Mouse (Mus musculus): ENCODE data around the gene Tmsb15l.
"Not testable (repeated sequence)": the region's sequence is repeated elsewhere in the genome, so short reads cannot be mapped to it uniquely, and the experiment has no call there.

Tmsb15l gene

DNA sequence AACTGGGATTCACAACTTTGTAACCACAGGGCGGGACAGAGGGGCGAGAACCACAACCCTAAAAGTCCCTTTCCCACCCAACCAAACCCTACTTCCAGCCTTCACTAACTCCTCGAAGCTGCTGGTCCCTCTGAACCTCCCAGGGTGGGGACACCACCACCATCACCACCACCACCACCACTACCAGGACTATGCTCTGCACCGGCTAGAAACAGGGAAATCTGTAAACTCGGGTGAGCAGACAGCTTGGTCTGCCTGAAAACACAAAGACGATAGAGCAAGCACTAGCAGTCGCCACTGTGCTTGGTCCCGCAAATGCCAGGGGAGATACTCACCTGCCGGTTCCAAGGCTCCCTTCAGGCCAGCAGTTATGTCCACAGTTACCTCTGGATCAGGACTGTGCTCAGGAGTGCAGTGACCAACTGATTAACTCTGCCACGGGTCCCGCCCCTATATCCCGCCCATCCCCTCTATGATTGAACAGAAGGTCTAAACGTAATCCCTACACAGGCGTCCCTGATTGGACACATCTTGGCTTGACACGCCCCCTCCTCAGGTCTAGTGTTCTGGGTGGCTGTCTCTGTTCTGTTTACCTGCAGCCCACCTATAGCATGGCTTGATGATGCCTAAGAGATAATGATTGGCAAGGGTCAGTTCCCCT is at the start of gene Tmsb15l, which contains the start of gene Tmsb15b1:
Tmsb15l (minus strand) TSS at position 446 of the 661 bp plus-strand sequence.
Tmsb15b1 (minus strand) TSS at position 451 of the 661 bp plus-strand sequence.
- peak; percentile 100 for ATAC-seq (ENCODE audit: insufficient number of reproducible peaks, low FRiP score, low TSS enrichment)

DNA sequence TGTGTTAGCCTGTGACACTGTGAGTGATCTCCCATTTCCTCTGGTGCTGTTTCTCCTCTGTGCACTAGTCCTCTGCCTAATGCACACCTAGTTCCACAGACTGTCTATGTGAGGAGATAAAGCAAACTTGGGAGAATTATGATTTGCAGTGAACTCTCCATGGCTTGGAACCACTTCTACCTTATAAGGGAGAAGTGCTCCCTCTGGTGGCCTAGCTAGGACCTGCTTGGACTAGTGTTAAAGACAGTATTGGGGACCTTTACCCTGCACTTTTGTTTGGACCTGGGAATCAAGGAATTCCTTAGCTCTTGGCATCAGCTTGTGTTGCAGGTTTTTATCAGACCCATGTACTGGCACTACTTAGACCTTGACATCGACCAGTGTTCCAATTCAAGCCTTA is 42.6 kb upstream of the Tmsb15l start:
- ATAC-seq (ENCODE audit: insufficient number of reproducible peaks, low FRiP score, low TSS enrichment), result peak; percentile 61; the same call in 1 of the 2 replicates

DNA sequence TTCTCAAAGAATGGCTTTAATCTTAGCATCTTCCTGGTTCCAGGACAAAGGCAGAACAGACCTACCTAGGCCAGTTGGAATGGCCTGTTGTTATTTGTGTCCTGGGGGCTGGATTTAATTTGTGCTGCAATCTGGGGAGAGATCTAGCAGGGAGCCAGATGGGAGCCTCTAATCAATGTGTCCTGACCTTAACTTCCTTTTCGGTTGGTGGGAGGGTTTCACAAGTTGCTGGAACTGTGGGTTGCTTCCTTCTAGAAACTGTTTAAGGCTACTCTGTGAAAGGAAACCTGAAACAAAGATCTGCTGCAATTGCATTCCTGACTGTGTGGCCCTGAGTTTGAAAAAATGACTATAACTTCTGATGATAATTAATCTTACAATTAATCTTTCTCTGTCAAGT is 41.0 kb upstream of the Tmsb15l start:
- no peak for ATAC-seq (ENCODE audit: insufficient number of reproducible peaks, low FRiP score, low TSS enrichment)

DNA sequence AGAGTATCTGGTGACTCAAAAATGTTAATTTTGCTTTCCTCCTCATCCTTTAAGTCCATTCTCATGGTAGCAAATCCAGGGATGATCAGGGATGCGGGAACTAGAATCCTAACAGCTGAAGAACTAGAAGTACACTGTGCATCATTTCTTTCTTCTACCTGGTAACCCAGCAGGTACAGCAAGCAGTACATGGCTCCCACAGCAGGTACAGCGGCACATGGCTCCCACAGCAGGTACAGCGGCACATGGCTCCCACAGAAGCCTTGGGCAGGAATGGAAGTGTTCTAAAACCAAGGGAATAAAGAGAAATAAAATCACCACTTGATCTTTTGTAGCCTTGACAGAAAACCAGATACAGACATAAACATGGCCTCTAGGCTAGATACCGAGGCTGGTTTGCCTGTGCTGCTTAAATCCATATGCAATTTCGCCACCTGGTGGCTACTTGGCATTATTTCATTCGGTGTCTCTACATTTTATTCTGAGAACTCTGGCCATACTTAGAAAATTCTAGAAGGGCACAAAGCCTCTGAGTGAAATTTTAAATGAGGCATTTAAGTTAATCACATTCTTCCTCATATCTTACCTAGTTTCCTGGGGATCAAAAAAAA is 38.5 kb upstream of the Tmsb15l start:
- ATAC-seq (ENCODE audit: insufficient number of reproducible peaks, low FRiP score, low TSS enrichment), result peak; percentile 79

DNA sequence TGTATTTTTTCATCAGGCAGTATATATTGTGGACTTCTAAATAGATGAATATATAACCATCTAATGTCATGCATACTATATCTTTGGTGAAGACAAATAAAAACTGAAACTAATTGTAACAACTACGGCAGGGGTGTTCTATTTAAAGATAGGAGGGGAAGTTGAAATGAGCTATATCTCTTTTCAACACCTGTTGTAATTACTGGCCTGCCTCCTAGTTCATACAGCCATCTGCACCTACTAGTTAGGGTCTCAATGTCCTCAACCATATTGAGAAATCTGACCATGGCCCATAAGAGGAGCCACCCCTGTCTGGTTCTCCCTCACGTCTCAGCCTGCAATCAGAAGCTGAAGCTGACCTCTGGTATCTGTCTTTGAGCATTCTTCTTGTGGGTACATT is 19.6 kb upstream of the Tmsb15l start:
- no peak for ATAC-seq (ENCODE audit: insufficient number of reproducible peaks, low FRiP score, low TSS enrichment)

DNA sequence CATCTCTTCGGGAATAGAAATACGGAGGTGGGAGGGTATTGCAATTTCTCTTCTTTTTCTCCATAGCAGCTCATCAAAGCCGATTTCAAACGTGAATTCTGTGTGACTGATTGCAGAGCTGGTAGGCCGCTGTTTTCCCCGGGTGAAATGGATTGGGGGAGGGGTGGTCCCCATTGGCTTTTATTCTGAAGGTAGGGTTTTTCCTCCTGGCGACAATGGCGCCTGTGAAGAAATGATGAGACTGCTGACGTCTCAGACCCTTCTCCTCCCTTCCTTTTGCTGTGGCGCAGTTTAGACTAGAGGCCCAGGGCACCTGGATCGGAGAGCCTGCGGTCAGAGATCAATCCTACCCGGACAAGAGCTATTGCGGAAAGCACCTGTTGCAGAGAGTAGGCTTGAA is 17.0 kb upstream of the Tmsb15l start:
- no peak for ATAC-seq (ENCODE audit: insufficient number of reproducible peaks, low FRiP score, low TSS enrichment)

DNA sequence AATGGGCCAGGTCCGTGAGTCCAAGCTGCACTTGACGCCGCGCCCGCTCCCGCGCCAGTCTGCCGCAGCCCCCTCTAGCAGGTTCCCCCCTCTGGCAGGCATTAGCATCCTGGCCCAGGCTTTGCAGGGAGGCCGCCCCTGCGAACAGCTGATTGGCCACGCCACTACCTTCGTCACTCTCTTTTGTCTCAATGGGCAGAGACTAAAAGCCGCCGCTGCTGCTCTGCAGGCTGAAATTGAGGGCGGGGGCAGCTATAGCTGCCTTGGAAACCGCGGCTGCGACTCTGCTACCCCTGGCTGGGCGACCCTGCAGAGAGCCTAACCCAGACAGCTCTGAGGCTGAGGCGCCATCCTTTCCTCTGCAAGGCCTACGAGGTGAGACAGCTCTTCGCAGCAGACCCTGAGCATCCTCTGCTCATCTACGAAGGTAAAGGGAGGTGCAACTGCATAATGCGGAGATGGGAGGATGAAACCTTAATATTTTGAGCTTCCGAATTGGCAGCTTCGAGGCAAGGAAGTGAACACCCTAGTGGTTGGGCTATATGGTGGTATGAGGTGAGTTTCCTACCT is 16.4 kb upstream of the Tmsb15l start, which contains the start of gene Zcchc18:
Zcchc18 (plus strand) TSS at position 178 of the 570 bp plus-strand sequence.
- peak; percentile 95 for ATAC-seq (ENCODE audit: insufficient number of reproducible peaks, low FRiP score, low TSS enrichment)

DNA sequence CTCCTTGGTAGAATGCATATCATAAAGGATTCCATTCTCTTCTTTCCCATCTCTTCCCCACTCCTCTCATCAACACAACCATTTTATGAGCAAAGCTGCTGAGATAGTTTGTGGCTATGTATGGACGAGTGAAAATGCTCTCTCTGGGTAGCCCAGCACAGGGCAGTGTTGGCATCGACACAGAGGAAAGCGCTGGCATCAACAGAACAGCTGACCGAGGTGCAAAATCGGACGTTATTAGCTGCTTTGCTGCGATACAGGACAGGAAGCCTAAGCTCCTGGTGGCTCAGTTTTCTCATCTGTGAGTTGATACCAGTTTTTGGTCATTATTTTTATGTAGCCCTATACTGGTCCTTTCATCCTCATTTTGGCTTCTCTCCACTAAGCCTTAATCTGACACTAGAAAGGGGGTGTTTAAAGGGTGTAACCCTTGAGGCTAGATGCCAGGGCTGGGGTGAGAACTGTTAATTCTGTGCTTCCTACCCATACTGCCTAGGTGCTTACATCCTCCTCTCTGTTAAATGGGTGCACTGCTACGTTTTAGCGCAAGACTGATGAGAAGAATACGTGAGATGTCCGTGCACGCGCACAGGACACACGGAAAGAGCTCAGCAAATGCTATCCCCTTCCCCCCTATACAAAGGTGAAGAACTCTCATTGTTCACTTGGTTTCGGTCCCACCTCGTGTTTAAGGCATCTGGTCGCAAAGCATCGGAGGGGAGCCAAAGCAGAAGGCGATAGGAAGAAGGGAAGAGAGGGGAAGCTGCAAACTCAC is 15.7 kb upstream of the Tmsb15l start:
- ATAC-seq (ENCODE audit: insufficient number of reproducible peaks, low FRiP score, low TSS enrichment), result peak; percentile 49

DNA sequence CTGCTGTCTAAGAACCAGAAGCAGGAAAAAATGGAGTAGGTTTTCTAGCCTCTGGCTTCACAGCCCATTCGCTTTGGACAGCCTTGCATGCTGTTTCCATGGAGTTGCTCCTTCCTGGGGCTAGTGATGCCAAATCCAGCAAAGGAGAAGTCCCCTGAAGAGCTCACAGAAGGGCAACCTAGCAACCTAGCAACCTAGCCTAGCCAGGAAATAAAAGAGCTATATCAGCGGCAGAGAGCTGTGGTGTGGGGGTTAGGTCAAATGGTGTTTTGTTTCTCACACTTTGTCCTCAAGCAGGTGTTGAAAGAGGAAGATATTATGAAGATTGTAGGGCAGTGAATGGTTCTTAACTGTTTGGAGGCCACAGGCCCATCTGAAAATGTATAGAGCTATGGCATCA is 14.6 kb upstream of the Tmsb15l start:
- ATAC-seq (ENCODE audit: insufficient number of reproducible peaks, low FRiP score, low TSS enrichment), result no peak

DNA sequence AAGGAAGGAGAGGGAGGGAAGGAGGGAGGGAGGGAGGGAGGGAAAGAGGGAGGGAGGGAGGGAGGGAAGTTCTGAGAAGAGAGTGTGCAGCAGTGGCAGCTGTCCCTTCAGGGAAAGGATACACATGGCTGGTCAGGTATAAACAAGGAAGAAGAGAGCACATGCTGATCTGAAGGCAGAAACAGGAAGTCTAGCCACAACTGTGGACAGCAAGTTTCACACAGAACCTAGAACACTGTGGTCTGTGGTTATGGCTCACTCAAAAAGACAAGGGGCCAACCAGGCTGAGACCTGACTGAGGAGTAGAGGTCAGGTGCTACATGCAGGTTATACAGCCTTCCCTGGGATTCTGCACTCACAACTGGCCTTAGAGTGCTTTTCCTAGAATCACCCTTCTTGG is 9.4 kb upstream of the Tmsb15l start:
- no peak for ATAC-seq (ENCODE audit: insufficient number of reproducible peaks, low FRiP score, low TSS enrichment)

DNA sequence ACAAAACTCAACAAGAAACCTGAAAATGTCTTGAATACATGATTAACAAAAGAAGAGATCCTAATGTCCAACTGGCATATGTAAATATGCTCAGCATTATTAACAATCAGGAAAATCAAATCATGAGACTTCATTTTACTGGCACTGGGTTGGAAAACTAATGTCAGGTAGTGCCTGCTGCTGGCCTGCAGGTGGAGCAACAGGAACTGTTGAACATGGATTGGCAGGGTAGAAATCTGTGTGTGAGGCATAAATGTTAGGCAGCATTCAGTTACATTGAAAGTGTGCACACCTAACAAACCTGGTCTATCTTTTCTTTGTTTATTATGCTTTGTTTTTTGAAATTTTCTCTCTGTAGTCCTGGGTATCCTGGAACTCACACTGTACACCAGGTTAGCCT is 1.9 kb upstream of the Tmsb15l start:
- peak; percentile 39; the same call in 1 of the 2 replicates for ATAC-seq (ENCODE audit: insufficient number of reproducible peaks, low FRiP score, low TSS enrichment)

DNA sequence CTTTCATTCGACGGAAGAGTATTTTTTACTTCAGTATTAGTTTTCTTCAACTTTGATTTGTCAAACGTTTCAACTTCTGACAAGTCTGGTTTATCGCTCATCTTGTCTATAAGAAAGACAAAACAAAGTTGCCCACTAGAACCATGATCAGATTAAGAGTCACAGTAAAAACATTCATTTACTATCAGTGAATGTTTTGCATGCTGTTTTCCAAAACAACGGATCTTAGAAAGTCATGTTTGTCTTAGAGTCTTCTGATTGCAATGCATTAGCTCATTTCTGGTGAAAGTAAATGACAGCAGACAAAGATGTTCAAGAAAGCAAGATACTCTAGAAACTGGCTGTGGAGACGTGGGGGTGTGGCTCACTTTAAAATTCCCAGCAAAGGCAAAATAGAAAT is 1.3 kb downstream of the Tmsb15l start, which contains the start of gene Tmsb15b2:
Tmsb15b2 (minus strand) TSS at position 101 of the 400 bp plus-strand sequence.
- ATAC-seq (ENCODE audit: insufficient number of reproducible peaks, low FRiP score, low TSS enrichment), result not testable (repeated sequence)

DNA sequence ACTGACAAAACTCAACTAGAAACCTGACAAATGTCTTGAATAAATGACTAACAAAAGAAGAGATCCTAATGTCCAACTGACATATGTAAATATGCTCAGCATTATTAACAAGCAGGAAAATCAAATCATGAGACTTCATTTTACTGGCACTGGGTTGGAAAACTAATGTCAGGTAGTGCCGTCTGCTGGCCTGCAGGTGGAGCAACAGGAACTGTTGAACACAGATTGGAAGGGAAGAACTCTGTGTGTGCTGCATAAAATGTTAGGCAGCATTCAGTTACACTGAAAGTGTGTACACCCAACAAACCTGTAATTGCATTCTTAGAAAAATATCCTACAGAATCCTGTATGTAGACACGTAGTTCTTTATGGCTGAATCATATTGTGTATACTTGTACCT is 17.0 kb downstream of the Tmsb15l start:
- peak; percentile 66; the same call in 1 of the 2 replicates for ATAC-seq (ENCODE audit: insufficient number of reproducible peaks, low FRiP score, low TSS enrichment)

DNA sequence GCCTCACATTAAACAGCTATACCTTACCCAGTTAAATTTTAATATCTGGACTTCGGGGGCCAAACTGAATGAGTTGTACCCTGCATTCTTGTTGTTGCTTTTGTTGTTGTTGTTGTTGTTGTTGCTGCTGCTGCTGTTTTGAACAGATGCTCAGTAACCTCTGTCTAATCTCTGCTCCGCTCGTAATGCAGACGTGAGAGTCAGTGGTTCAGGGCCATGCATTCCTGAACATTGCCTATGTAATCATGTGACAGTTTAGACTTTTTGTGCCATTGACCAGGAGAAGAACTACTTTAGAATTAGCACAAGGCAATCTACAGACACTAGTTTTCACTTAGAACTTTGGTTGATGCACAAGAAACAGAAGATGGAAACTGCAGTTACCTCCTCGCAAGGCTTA is 18.4 kb downstream of the Tmsb15l start:
- ATAC-seq (ENCODE audit: insufficient number of reproducible peaks, low FRiP score, low TSS enrichment), result not testable (repeated sequence)

DNA sequence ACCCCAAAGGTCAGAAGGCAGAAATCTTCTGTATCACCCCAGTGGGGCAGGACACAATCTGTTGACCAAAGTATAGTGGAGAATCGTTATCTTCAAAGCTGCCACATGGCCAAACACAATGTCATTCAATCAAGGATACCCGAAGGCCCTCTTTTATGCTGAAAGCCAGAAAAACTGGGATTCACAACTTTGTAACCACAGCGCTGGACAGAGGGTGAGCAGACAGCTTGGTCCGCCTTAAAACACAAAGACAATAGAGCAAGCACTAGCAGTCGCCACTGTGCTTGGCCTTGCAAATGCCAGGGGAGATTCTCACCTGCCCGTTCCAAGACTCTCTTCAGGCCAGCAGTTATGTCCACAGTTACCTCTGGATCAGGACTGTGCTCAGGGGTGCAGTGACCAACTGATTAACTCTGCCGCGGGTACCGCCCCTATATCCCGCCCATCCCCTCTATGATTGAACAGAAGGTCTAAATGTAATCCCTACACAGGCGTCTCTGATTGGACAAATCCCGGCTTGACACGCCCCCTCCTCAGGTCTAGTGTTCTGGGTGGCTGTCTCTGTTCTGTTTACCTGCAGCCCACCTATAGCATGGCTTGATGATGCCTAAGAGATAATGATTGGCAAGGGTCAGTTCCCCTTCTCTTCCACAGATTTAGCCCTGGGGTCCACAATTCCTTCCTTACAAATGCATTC is 18.9 kb downstream of the Tmsb15l start:
- peak; percentile 100 for ATAC-seq (ENCODE audit: insufficient number of reproducible peaks, low FRiP score, low TSS enrichment)

DNA sequence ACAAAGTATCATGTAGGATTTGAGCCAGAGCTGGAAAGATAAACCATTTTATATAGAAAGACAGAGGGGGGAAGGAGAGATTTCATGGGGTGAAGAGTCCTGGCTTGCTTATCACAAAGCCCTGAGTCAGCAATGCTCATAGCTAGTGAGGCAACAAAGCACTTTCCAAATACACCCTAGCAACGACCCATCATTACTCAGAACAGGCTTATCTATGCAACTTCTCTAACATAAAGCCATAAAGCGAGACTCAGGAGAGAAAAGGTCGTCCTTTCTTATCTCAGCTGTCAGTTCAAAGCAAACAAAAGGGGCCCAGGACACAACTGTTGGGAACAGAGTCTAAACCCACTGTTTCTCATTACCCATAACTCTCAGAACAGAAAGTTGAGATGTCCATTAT is 38.7 kb downstream of the Tmsb15l start:
- no peak for ATAC-seq (ENCODE audit: insufficient number of reproducible peaks, low FRiP score, low TSS enrichment)

DNA sequence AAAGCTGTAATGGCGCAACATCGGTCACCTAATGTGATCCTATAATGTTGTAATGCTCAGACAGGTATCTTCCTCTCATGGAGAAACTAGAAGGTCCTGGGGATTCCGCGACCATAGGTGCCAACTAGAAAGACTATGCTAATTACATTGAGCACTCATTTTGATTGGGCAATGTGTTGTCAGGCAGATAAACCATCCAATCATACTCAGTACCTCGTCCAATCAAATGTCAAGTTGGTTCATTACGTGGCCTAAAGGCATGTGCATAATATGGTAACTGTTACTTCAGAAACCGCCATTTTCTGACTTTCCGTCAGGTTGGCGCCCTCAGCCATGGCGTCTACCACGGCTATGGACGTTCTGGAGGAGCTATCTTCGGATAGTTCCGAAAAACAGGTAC is 49.6 kb downstream of the Tmsb15l start, which contains the start of gene H2bfm:
H2bfm (plus strand) TSS at position 295 of the 400 bp plus-strand sequence.
- no peak for ATAC-seq (ENCODE audit: insufficient number of reproducible peaks, low FRiP score, low TSS enrichment)

DNA sequence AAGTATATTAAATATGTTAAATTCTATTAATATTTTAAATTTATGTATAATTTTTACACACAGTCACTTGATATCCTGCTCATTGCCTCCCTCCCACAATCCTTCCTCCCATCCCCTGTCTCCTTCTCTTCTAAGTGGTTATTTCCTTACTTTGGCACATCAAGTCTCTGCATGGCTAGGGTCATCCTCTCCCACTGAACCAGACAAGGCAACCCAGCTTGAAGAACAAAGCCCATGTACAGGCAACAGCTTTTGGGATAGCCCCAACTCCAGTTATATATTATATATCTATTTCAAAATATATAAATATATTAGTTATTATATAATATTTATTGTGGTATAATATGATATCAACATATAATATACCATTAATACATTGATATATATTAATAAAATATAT is 50.8 kb downstream of the Tmsb15l start:
- ATAC-seq (ENCODE audit: insufficient number of reproducible peaks, low FRiP score, low TSS enrichment), result no peak

All from cerebellum, adult (tissue).